Mouse (Mus musculus): Measurements from ENCODE around the gene Tead3.
"Not testable (repeated sequence)": the region's sequence is repeated elsewhere in the genome, so short reads cannot be mapped to it uniquely, and the experiment has no call there.

The Tead3 gene

GRCm38 (mm10) chr17:28329503-28330231 lies 20.9 kb downstream of the Tead3 start:
- DNase-seq: no peak

GRCm38 (mm10) chr17:28328946-28329345 lies 21.7 kb downstream of the Tead3 start:
- DNase-seq: peak in 1 of 2 experiments; percentile 26

- DNase-seq: peak; percentile 94 to 97
These were observed 22.2 kb downstream of the Tead3 start, which contains the start of gene Rpl10a for GRCm38 (mm10) chr17:28328366-28328928. Gene Rpl10a, plus strand, starts transcription at chr17:28328471.

- DNase-seq: no peak
These were observed 22.8 kb downstream of the Tead3 start for GRCm38 (mm10) chr17:28327673-28328325.

GRCm38 (mm10) chr17:28326951-28327350 lies 23.7 kb downstream of the Tead3 start:
- DNase-seq: no peak

- no peak for DNase-seq
These were observed 24.9 kb downstream of the Tead3 start for GRCm38 (mm10) chr17:28325751-28326150.

GRCm38 (mm10) chr17:28324416-28324815 lies 26.2 kb downstream of the Tead3 start:
- not testable (repeated sequence) for DNase-seq

- no peak for DNase-seq
These were observed 26.8 kb downstream of the Tead3 start for GRCm38 (mm10) chr17:28323786-28324185.

GRCm38 (mm10) chr17:28321700-28322099 lies 28.9 kb downstream of the Tead3 start:
- no peak for DNase-seq

GRCm38 (mm10) chr17:28317725-28318124 lies 32.9 kb downstream of the Tead3 start:
- DNase-seq: no peak

GRCm38 (mm10) chr17:28317091-28317490 lies 33.5 kb downstream of the Tead3 start:
- no peak for DNase-seq

GRCm38 (mm10) chr17:28316476-28316875 lies 34.1 kb downstream of the Tead3 start:
- DNase-seq: no peak

GRCm38 (mm10) chr17:28315611-28316160 lies 34.9 kb downstream of the Tead3 start:
- no peak for DNase-seq

- no peak for DNase-seq
These were observed 36.8 kb downstream of the Tead3 start for GRCm38 (mm10) chr17:28313880-28314225.

- DNase-seq: peak; percentile 92 to 94
These were observed 37.3 kb downstream of the Tead3 start, which contains the start of gene Fance for GRCm38 (mm10) chr17:28313212-28313879. Gene Fance, plus strand, starts transcription at chr17:28313519.

GRCm38 (mm10) chr17:28312232-28313211 lies 38.1 kb downstream of the Tead3 start:
- peak; percentile 44 to 48 for DNase-seq

- DNase-seq: no peak
These were observed 39.1 kb downstream of the Tead3 start for GRCm38 (mm10) chr17:28311366-28312132.

GRCm38 (mm10) chr17:28310831-28311230 lies 39.8 kb downstream of the Tead3 start:
- no peak for DNase-seq

- DNase-seq: peak; percentile 69 to 91
These were observed 42.1 kb downstream of the Tead3 start for GRCm38 (mm10) chr17:28308297-28309195.

- DNase-seq: no peak
These were observed 45.4 kb downstream of the Tead3 start for GRCm38 (mm10) chr17:28305172-28305571.
